Mouse (Mus musculus): ENCODE data around the gene Tha1. TPM values are rescaled to one million over a fixed set of nuclear protein-coding genes. Genes with fewer than 3 reads are reported as not detected.

Gene Tha1
- polyA plus RNA-seq, 1 experiment from 2014 or later = 7.1 TPM

Other genes with a start within 250 kb of the Tha1 start
- gene Tnrc6c, start 219.2 kb downstream of the Tha1 start, polyA plus RNA-seq (2015; fragmentation: Nextera tagmentation; extraction: Ambion mirVana) = 11.6 and 12.2 TPM in 2 replicates
- 4.1 and 5.4 TPM in 2 replicates for gene Tmc8, start 91.4 kb downstream of the Tha1 start, polyA plus RNA-seq (2015; fragmentation: Nextera tagmentation; extraction: Ambion mirVana)
- 28.3 and 29.4 TPM in 2 replicates for gene Tmc6, start 91.3 kb downstream of the Tha1 start, polyA plus RNA-seq (2015; fragmentation: Nextera tagmentation; extraction: Ambion mirVana)
- gene 6030468B19Rik, start 75.8 kb downstream of the Tha1 start, polyA plus RNA-seq (2015; fragmentation: Nextera tagmentation; extraction: Ambion mirVana) = 2.0 and 7.2 TPM in 2 replicates
- 0.53 and 1.3 TPM in 2 replicates for gene Gm20708, start 63.8 kb downstream of the Tha1 start, polyA plus RNA-seq (2015; fragmentation: Nextera tagmentation; extraction: Ambion mirVana)
- gene Syngr2, start 63.8 kb downstream of the Tha1 start, polyA plus RNA-seq (2015; fragmentation: Nextera tagmentation; extraction: Ambion mirVana) = 132 and 137 TPM in 2 replicates
- gene Afmid, start 47.6 kb downstream of the Tha1 start, polyA plus RNA-seq (2015; fragmentation: Nextera tagmentation; extraction: Ambion mirVana) = 7.2 and 7.4 TPM in 2 replicates
- gene Tk1, start 47.4 kb downstream of the Tha1 start, polyA plus RNA-seq (2015; fragmentation: Nextera tagmentation; extraction: Ambion mirVana) = 139 and 142 TPM in 2 replicates
- 293 and 308 TPM in 2 replicates for gene Birc5, start 24.2 kb downstream of the Tha1 start, polyA plus RNA-seq (2015; fragmentation: Nextera tagmentation; extraction: Ambion mirVana)
- not detected in 2 replicates for gene Tmem235, start 12.7 kb downstream of the Tha1 start, polyA plus RNA-seq (2015; fragmentation: Nextera tagmentation; extraction: Ambion mirVana)
- gene Socs3, start 96.6 kb upstream of the Tha1 start, polyA plus RNA-seq (2015; fragmentation: Nextera tagmentation; extraction: Ambion mirVana) = 16.0 and 18.5 TPM in 2 replicates
- gene Pgs1, start 112.8 kb upstream of the Tha1 start, polyA plus RNA-seq (2015; fragmentation: Nextera tagmentation; extraction: Ambion mirVana) = 31.7 and 34.6 TPM in 2 replicates

All from stomach, embryonic 15.5 days (tissue).